Mouse (Mus musculus) lung, embryonic 15.5 days (tissue): Measurements from ENCODE around the gene Mindy4. TPM values are rescaled to one million over a fixed set of nuclear protein-coding genes. Genes with fewer than 3 reads are reported as not detected.

Experiments used
- ATAC-seq: fragments of 200-750 bp; cut with Nextera tagmentation; 2 replicates; pipeline ENCODE4 v1.8.0; 2017; ENCODE audit warnings: moderate number of reproducible peaks, borderline replicate concordance; ENCODE audit not compliant: low FRiP score, low TSS enrichment; ENCODE audit errors: extremely low read depth
- H3K27ac ChIP-seq: fragments of 300-500 bp; sonication (generic); 2 replicates; pipeline ENCODE4 v1.5.1; 2015; ENCODE audit warnings: moderate library complexity, mild to moderate bottlenecking, inconsistent platforms
- H3K27me3 ChIP-seq: fragments of 300-500 bp; sonication (generic); 2 replicates; pipeline ENCODE4 v1.6.1; 2015; ENCODE audit warnings: inconsistent platforms
- H3K36me3 ChIP-seq: fragments of 300-500 bp; sonication (generic); 2 replicates; pipeline ENCODE4 v1.6.1; 2015; ENCODE audit warnings: inconsistent platforms
- H3K4me1 ChIP-seq: fragments of 300-500 bp; sonication (generic); 2 replicates; pipeline ENCODE4 v1.6.1; 2015; ENCODE audit warnings: inconsistent platforms
- H3K4me2 ChIP-seq: fragments of 300-500 bp; sonication (generic); 2 replicates; pipeline ENCODE4 v1.6.1; 2015; ENCODE audit warnings: inconsistent platforms, mild to moderate bottlenecking, moderate library complexity
- H3K4me3 ChIP-seq: fragments of 300-500 bp; sonication (generic); 2 replicates; pipeline ENCODE4 v1.5.1; 2015; ENCODE audit warnings: mild to moderate bottlenecking, inconsistent platforms
- H3K9ac ChIP-seq: fragments of 300-500 bp; sonication (generic); 2 replicates; pipeline ENCODE4 v1.6.1; 2015; ENCODE audit warnings: inconsistent platforms
- H3K9me3 ChIP-seq: fragments of 300-500 bp; sonication (generic); 2 replicates; pipeline ENCODE4 v1.6.1; 2016; ENCODE audit warnings: inconsistent platforms
- WGBS: fragments of 180-500 bp; shearing (Covaris S2); methylation state at CpG from one replicate; pipeline ENCODE4 v1.1.7; 2015; 5-methylcytosine and 5-hydroxymethylcytosine counted together
- polyA plus RNA-seq: library from polyadenylated mRNA; unstranded; fragments of >200 nt; fragmentation: Nextera tagmentation; extraction: Ambion mirVana; gene quantifications from 2 replicates; pipeline ENCODE4 v1.2.1, GENCODE M21; 2015

The Mindy4 gene
- polyA plus RNA-seq, 1 experiment from 2014 or later: 16.4 TPM

DNA sequence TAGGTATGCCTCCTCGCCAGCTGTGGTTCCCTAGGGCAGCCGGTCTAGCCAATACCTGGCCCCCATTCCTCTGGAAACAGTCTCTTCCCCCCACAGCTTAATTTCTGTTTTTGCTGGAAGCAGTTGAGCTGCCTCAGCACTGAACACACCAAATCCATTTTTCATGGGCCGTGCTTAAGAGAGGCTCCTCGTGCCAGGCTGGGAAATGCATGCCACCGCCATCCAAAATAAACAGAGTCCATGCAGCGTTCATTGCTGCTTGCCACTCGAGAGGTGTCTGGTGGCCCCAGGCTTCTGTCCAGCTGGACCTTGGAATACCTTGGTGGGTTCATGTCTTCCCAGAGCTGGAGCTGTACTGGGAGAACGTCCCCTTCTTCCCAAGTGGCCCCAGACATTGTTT lies 77.8 kb downstream of the Mindy4 start:
- Histone ChIP-seq H3K36me3 (no peaks in the 10 kb centered on the region; the same call in 1 of the 2 replicates), H3K9me3 (no peaks in the 10 kb centered on the region), H3K9ac (no peak overlapping the region), H3K27me3 (no peaks in the 10 kb centered on the region), H3K4me3 (no peak overlapping the region), H3K4me1 (no peaks in the 10 kb centered on the region), H3K4me2 (no peak overlapping the region), H3K27ac (no peak overlapping the region)
- no peak for ATAC-seq
- WGBS: 78% methylated on average over 8 of the region's 8 CpGs

DNA sequence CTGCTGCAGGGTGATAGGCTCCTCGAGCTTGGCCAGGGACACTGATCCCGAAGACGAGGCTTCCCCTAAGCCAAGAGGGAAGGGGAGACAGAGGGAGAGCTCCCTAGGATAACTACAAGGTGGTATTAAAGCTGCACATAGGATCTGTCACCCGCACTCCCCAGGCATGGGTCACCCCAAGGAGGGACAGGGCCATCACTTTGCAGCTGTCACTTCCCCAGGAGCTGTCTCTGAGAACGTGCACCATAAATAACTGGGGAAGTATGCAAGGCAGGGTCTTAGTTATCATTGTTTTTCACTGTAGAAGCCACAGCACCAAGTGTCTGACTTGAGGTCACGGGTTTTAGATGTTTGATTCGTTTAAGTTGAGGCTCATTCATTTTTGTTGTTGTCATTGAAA lies 78.5 kb downstream of the Mindy4 start:
- Histone ChIP-seq H3K4me1 (no peaks in the 10 kb centered on the region), H3K27me3 (no peaks in the 10 kb centered on the region), H3K4me2 (no peak overlapping the region), H3K27ac (no peak overlapping the region), H3K9ac (no peak overlapping the region), H3K36me3 (no peaks in the 10 kb centered on the region; the same call in 1 of the 2 replicates), H3K9me3 (no peaks in the 10 kb centered on the region), H3K4me3 (no peak overlapping the region)
- 79% methylated on average over 7 of the region's 7 CpGs for WGBS
- ATAC-seq: no peak; the same call in 1 of the 2 replicates

DNA sequence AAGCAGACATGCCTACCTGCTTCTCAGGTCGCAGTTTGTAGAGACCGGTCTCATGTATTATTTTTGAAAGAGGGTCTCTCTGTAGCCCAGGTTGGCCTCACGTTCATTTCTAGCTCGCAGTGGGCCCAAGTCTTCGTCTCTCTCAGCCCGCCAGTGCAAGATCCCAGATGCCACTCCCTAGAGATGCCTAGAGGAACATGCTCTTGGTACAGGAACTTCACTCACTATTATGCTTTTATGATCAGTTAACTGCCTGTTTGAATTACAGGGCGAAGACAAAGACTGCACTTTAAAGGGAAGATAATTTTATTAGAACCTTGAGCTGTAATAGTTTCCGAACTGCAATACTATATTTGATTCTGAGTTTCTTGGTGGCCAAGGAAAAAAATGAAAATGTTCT lies 79.2 kb downstream of the Mindy4 start:
- Histone ChIP-seq H3K4me1 (no peaks in the 10 kb centered on the region), H3K27me3 (no peaks in the 10 kb centered on the region), H3K4me3 (no peak overlapping the region), H3K36me3 (no peaks in the 10 kb centered on the region; the same call in 1 of the 2 replicates), H3K27ac (no peak overlapping the region), H3K9ac (no peak overlapping the region), H3K9me3 (no peaks in the 10 kb centered on the region), H3K4me2 (no peak overlapping the region)
- 88% methylated on average over 8 of the region's 8 CpGs for WGBS
- ATAC-seq: no peak

DNA sequence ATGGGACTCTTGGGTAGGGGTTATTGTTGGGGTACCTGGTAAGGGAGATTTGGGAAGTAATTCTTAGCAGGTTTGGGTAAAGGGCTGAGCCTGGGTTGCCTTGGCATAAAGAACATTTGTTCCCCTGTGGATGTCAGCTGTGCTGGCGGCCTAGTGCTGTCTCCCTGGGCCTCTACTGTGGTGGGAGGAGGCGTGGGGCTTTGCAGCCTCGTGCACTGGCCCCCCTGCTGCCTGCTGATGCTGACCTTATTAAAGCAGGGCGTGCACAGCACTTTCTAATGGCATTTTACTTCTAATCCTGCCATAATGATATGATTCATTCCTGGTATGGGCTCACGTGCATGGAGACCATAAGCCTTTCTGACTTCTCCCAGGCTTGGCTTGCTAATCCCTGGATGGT lies 82.0 kb downstream of the Mindy4 start:
- no peak for ATAC-seq
- H3K4me2 ChIP-seq: no peak overlapping the region
- no peak overlapping the region for H3K27ac ChIP-seq
- H3K9ac ChIP-seq: no peak overlapping the region
- no peaks in the 10 kb centered on the region; the same call in 1 of the 2 replicates for H3K36me3 ChIP-seq
- WGBS: 65% methylated on average over 5 of the region's 5 CpGs
- no peak overlapping the region for H3K4me3 ChIP-seq
- H3K9me3 ChIP-seq: no peaks in the 10 kb centered on the region
- no peaks in the 10 kb centered on the region for H3K4me1 ChIP-seq
- H3K27me3 ChIP-seq: no peaks in the 10 kb centered on the region

DNA sequence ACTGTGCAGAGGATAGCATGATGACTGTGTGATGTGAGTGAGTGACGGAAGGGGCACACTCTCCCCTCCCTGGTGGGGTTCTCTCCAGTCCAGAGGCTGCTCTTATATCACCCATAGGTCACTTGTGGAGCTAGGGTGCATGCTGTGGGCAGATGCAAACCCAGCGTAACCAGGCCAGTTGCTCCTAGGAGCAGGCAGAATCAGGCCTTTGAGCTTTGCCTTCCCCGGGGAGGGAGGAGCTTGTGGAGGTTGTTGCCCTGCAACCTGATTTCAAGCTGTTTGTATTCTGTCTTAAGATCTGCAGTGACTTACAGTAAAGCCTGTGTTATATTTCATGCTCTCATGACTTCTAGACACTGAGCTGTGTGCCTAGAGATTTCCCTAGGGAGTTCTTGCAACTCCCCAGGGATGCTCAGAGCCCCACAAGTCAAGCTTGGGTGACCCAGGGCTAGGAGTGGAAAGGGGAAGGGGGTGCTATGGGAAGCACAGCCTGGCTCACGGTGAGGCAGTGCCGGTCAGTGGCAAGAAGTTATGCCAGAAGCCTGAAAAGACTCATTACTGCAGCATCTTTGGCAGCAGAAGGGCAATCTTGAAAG lies 84.9 kb downstream of the Mindy4 start:
- Histone ChIP-seq H3K4me3 (no peak overlapping the region), H3K27ac (no peak overlapping the region), H3K9ac (no peak overlapping the region), H3K4me1 (no peaks in the 10 kb centered on the region), H3K9me3 (no peaks in the 10 kb centered on the region), H3K36me3 (no peaks in the 10 kb centered on the region), H3K4me2 (no peak overlapping the region), H3K27me3 (no peaks in the 10 kb centered on the region)
- no peak for ATAC-seq
- 73% methylated on average over 5 of the region's 5 CpGs for WGBS

DNA sequence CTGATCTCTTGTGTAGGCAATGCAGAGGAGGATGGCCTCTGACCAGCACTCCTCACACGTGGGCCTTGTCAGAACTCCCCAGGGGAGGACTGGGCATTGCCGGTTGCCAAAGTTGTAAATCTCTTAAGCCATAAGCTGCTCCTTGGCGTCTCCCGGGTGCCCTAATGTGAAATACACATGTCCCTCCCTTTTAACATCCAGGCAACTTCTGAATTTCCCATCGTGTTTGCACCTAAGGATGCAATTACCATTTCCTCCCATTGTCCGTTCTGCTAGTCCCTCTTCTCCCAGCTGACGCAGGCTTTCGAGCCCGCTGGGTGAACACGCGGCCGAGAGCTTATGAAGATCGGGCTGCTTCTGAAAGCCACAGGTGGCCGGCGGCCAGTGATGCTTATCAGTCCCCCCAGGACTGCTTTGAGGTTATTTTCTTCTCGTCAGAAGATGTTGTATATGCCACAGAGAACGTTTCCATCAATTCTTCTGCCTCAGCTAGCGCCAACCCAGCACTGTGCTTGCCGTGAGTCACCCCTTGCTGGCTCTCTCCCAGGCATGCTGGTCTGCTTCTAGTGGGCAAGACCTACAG lies 91.5 kb downstream of the Mindy4 start:
- ATAC-seq: 0 out of 2 replicates have a peak, but pooled peaks have one; percentile 56
- Histone ChIP-seq H3K36me3 (peaks cover 6% of the 10 kb centered on the region; the same call in 1 of the 2 replicates), H3K4me2 (no peak overlapping the region), H3K9ac (no peak overlapping the region), H3K4me1 (no peaks in the 10 kb centered on the region), H3K27ac (peak overlapping the region; percentile 56), H3K4me3 (no peak overlapping the region), H3K9me3 (no peaks in the 10 kb centered on the region), H3K27me3 (no peaks in the 10 kb centered on the region)
- WGBS: 54% methylated on average over 19 of the region's 19 CpGs

DNA sequence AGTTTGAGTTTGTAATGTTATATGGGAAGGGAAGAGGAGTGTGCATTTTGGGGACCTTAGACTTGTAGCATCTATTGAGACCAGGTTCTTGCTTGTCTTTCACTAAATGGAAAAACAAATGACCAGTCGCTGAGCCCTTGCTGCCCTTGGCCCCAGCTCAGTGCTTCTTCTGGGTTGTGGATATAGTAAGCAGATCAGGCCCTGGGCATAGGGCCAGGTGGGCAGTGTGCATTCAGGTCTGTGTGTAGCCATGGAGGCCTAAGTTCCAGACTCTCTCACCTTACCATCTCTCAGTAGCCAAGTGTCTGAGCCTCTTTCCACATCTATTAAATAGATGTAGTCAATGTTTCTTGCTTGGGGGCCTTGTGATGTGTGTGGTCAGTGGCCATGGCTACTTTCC lies 92.1 kb downstream of the Mindy4 start:
- WGBS: 94% methylated on average over 1 of the region's 1 CpGs
- Histone ChIP-seq H3K4me1 (no peaks in the 10 kb centered on the region), H3K27ac (no peak overlapping the region)

DNA sequence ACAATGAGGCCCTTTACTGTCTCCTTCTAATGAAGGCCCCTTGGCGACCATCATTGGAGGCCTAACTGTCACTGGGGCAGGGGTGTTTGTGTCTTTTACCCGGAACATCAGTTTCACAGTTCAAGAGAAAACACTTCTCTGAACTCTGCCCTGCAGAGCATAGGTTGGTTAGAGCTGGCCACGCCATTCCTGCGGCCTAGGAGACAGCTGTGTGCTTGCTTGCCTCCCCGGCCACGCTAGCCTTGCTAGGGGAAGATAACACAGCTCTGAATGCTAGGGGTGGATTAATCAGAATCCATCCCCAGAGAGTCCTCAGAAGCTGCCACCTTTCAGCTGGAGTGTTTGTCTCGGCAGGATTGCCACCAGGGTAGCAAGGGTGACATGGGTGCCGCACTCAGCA lies 96.3 kb downstream of the Mindy4 start:
- no peak overlapping the region for H3K9ac ChIP-seq
- ATAC-seq: no peak
- H3K9me3 ChIP-seq: no peaks in the 10 kb centered on the region
- H3K27ac ChIP-seq: no peak overlapping the region
- H3K4me2 ChIP-seq: no peak overlapping the region
- no peak overlapping the region for H3K4me3 ChIP-seq
- H3K4me1 ChIP-seq: no peaks in the 10 kb centered on the region
- WGBS: 71% methylated on average over 8 of the region's 8 CpGs
- H3K36me3 ChIP-seq: peaks cover 6% of the 10 kb centered on the region; the same call in 1 of the 2 replicates
- no peaks in the 10 kb centered on the region for H3K27me3 ChIP-seq

More for the DNA sequence above, 92.1 kb downstream of the Mindy4 start:
- ATAC-seq: 0 out of 2 replicates have a peak, but pooled peaks have one; percentile 35
- H3K36me3 ChIP-seq: peaks cover 6% of the 10 kb centered on the region; the same call in 1 of the 2 replicates
- H3K9me3 ChIP-seq: no peaks in the 10 kb centered on the region
- no peak overlapping the region for H3K4me3 ChIP-seq
- no peak overlapping the region for H3K9ac ChIP-seq
- no peaks in the 10 kb centered on the region for H3K27me3 ChIP-seq
- H3K4me2 ChIP-seq: no peak overlapping the region

DNA sequence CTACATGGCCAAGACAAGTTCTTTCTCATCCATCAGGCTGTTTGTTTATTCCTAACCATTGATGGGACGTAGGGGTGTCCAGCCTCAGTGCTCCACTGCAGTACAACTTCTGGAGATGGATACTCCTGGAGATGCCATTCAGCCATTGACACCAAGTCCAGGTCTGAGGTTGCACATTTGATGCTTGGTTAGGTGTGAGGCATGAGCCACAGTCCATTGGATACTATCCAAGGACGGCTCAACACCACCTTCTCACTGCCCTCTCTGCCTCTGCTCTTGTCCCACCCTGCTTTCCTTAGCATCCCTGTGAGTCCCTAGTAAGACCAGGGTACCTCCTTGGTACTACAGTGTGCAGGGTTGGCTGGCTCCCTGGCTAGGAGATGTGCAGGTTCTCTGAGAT lies 96.7 kb downstream of the Mindy4 start:
- peaks cover 6% of the 10 kb centered on the region; the same call in 1 of the 2 replicates for H3K36me3 ChIP-seq
- no peak overlapping the region for H3K4me2 ChIP-seq
- H3K9me3 ChIP-seq: no peaks in the 10 kb centered on the region
- H3K4me3 ChIP-seq: no peak overlapping the region
- 62% methylated on average over 2 of the region's 2 CpGs for WGBS
- no peak overlapping the region for H3K9ac ChIP-seq
- H3K27ac ChIP-seq: no peak overlapping the region
- ATAC-seq: no peak
- H3K4me1 ChIP-seq: no peaks in the 10 kb centered on the region
- H3K27me3 ChIP-seq: no peaks in the 10 kb centered on the region

DNA sequence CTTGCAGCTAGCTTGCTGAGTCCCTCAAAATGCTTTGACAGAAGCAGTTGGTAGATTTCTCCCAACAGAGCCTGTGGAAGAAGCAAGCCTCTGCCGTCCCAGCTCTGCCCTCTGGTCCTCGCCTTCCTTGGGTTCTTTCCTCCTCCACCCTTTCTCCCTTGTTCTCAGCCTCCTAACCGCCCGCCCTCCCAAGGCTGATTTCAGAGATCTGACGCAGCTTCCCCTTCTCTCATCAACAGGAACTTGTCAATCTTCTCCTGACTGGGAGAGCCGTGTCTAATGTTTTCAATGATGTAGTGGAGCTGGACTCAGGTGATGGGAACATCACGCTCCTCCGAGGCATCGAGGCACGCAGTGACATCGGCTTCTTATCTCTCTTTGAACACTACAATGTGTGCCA lies 97.5 kb downstream of the Mindy4 start:
- WGBS: 75% methylated on average over 11 of the region's 11 CpGs

DNA sequence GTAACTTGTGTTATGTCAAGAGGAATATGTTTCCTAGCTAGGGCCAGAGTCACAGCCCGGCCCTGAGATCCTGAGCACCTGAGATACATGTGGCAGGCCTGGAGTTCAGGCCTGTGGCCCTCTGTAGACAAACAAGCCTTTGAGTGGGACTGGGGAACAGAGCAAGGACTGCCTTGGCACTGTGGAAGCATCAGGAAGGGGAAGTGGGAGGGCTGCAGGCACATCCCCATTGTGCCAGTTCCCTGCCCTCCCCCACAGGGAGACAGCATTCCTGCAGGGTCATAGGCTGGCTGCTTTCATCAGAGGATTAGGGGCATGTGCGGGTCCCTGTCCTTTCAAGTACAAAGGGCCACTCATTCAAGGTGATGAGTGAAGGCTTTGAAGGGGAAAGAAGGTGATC lies 107.0 kb downstream of the Mindy4 start:
- WGBS: 44% methylated on average over 2 of the region's 2 CpGs
- Histone ChIP-seq H3K4me1 (0 out of 2 replicates have a peak, but pooled peaks cover 9% of the 10 kb centered on the region), H3K27me3 (no peaks in the 10 kb centered on the region), H3K27ac (no peak overlapping the region), H3K4me3 (no peak overlapping the region), H3K9ac (no peak overlapping the region), H3K36me3 (no peaks in the 10 kb centered on the region), H3K4me2 (no peak overlapping the region), H3K9me3 (no peaks in the 10 kb centered on the region)
- ATAC-seq: no peak

More for the DNA sequence above, 97.5 kb downstream of the Mindy4 start:
- H3K4me2 ChIP-seq: no peak overlapping the region
- no peaks in the 10 kb centered on the region for H3K4me1 ChIP-seq
- no peaks in the 10 kb centered on the region for H3K27me3 ChIP-seq
- ATAC-seq: no peak
- no peak overlapping the region for H3K27ac ChIP-seq
- no peak overlapping the region for H3K4me3 ChIP-seq
- H3K36me3 ChIP-seq: peaks cover 6% of the 10 kb centered on the region; the same call in 1 of the 2 replicates
- no peaks in the 10 kb centered on the region for H3K9me3 ChIP-seq
- no peak overlapping the region for H3K9ac ChIP-seq

DNA sequence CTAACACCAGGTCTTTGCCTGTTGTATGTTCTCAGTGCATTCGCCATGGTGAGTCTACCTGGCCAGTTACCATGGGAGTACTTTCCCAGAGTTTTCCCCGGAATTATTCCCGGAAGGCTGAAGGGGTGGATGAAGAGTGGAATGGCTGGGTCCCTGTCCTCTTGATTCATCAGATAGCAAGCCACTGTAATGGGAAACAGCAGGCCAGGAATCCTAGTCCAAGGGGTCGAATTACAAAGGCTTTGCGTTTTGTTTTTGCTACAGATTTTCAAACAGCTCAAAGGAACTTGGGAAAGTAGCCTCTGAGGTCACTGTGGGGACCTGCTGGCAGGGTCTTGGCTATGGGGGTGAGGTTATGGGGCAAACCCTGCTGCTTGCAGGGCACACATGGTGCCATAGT lies 108.8 kb downstream of the Mindy4 start:
- Histone ChIP-seq H3K4me3 (no peak overlapping the region), H3K9ac (no peak overlapping the region), H3K4me2 (no peak overlapping the region), H3K36me3 (no peaks in the 10 kb centered on the region), H3K9me3 (no peaks in the 10 kb centered on the region), H3K4me1 (0 out of 2 replicates have a peak, but pooled peaks cover 9% of the 10 kb centered on the region), H3K27me3 (no peaks in the 10 kb centered on the region), H3K27ac (no peak overlapping the region)
- no peak for ATAC-seq
- WGBS: 44% methylated on average over 5 of the region's 5 CpGs
